Mouse (Mus musculus) v-Abl transformed pro-B cells (cell line): Measurements from ENCODE around the gene Cd151.

ENCODE experiments used
- in situ Hi-C, 2 experiments: fragments of 400-800 bp; cut with MboI; formaldehyde crosslinking; loops; one replicate each; pipeline ENCODE4 v1.15.1; 2025; ENCODE audit not compliant: unreplicated experiment in 2 of 2

Cd151 gene

GRCm38 (mm10) chr7:141484186-141485120 is 17.3 kb downstream of the Cd151 start:
- in situ Hi-C loops, result loop anchor here (5.0 to 25.0 kb wide), 3 partner anchors 43 to 420 kb away; partner anchors contain the start of gene Muc6 (in 2 of the 2)

- in situ Hi-C loops, result loop anchor here (5.0 to 25.0 kb wide), 3 partner anchors 42 to 420 kb away; partner anchors contain the start of gene Muc6 (in 2 of the 2)
Measured at GRCm38 (mm10) chr7:141485186-141485585, 18.0 kb downstream of the Cd151 start.

GRCm38 (mm10) chr7:141485606-141486005 is 18.4 kb downstream of the Cd151 start:
- in situ Hi-C loops, result loop anchor here (5.0 to 25.0 kb wide), 3 partner anchors 42 to 419 kb away; partner anchors contain the start of gene Muc6 (in 2 of the 2)

- in situ Hi-C loops, result loop anchor here (5.0 to 25.0 kb wide), 3 partner anchors 41 to 419 kb away; partner anchors contain the start of gene Muc6 (in 2 of the 2)
Measured at GRCm38 (mm10) chr7:141486239-141486638, 19.0 kb downstream of the Cd151 start.

- in situ Hi-C loops, result loop anchor here (5.0 to 25.0 kb wide), 3 partner anchors 40 to 418 kb away; partner anchors contain the start of gene Muc6 (in 2 of the 2)
Measured at GRCm38 (mm10) chr7:141487141-141487540, 19.9 kb downstream of the Cd151 start.

- in situ Hi-C loops, result loop anchor here (25.0 kb wide), 1 partner anchor 171 kb away; the partner anchor contains the start of gene Muc6 (in 2 of the 2)
Measured at GRCm38 (mm10) chr7:141491151-141491550, 24.0 kb downstream of the Cd151 start.

- in situ Hi-C loops, result loop anchor here (25.0 kb wide), 1 partner anchor 170 kb away; the partner anchor contains the start of gene Muc6 (in 2 of the 2)
Measured at GRCm38 (mm10) chr7:141492738-141493137, 25.5 kb downstream of the Cd151 start.

GRCm38 (mm10) chr7:141493729-141494128 is 26.5 kb downstream of the Cd151 start:
- in situ Hi-C loops, result loop anchor here (25.0 kb wide), 1 partner anchor 169 kb away; the partner anchor contains the start of gene Muc6 (in 2 of the 2)

- in situ Hi-C loops, result loop anchor here (25.0 kb wide), 1 partner anchor 167 kb away; the partner anchor contains the start of gene Muc6 (in 2 of the 2)
Measured at GRCm38 (mm10) chr7:141495379-141495778, 28.2 kb downstream of the Cd151 start.

- in situ Hi-C loops, result loop anchor here (25.0 kb wide), 1 partner anchor 166 kb away; the partner anchor contains the start of gene Muc6 (in 2 of the 2)
Measured at GRCm38 (mm10) chr7:141495940-141496339, 28.7 kb downstream of the Cd151 start.

- in situ Hi-C loops, result loop anchor here (25.0 kb wide), 1 partner anchor 165 kb away; the partner anchor contains the start of gene Muc6 (in 2 of the 2)
Measured at GRCm38 (mm10) chr7:141497600-141497999, 30.4 kb downstream of the Cd151 start.

GRCm38 (mm10) chr7:141501820-141502555 is 34.8 kb downstream of the Cd151 start:
- in situ Hi-C loops, result no loop called here

- in situ Hi-C loops, result no loop called here
Measured at GRCm38 (mm10) chr7:141502556-141502905, 35.3 kb downstream of the Cd151 start.

- in situ Hi-C loops, result no loop called here
Measured at GRCm38 (mm10) chr7:141506278-141506677, 39.1 kb downstream of the Cd151 start.

GRCm38 (mm10) chr7:141508160-141508559 is 41.0 kb downstream of the Cd151 start:
- in situ Hi-C loops, result no loop called here

- in situ Hi-C loops, result no loop called here
Measured at GRCm38 (mm10) chr7:141510196-141510595, 43.0 kb downstream of the Cd151 start.

GRCm38 (mm10) chr7:141510681-141511191 is 43.5 kb downstream of the Cd151 start:
- in situ Hi-C loops, result no loop called here

GRCm38 (mm10) chr7:141517638-141518037 is 50.4 kb downstream of the Cd151 start:
- in situ Hi-C loops, result no loop called here

- in situ Hi-C loops, result no loop called here
Measured at GRCm38 (mm10) chr7:141518296-141518695, 51.1 kb downstream of the Cd151 start.

GRCm38 (mm10) chr7:141518926-141519325 is 51.7 kb downstream of the Cd151 start:
- in situ Hi-C loops, result no loop called here
